Mouse (Mus musculus): ENCODE results near the gene Acot13.

DNA sequence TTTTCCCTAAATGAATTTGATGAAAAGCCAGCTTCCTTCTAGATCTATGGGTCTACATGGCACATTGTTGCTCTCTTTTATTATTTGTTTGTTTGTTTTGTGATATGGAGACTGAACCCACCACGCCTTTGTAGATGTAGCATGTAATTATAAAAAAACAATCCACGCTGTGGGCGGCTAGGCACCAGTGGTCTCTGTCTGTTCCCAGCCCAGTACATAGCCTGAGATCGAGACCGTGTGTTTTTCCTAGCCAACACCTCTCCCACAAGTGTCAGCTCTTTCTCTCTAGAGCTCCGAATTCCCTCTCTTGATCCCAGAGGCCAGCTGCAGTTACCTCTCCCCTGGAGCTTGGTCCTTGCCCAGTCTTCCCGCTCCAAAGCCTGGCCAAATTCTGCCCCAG is 36.9 kb upstream of the Acot13 start:
- TF ChIP-seq CTCF (IDR thresholded peaks at IDR 0.05; ENCODE audit: low read depth, low read length) (no peak), POLR2A (IDR thresholded peaks at IDR 0.05; ENCODE audit: extremely low read depth, insufficient read depth, low read length) (no peak)
